Mouse (Mus musculus) kidney, adult 8-10 months (tissue): ENCODE measurements around the gene Zyx.

Experiments used
- DNase-seq, 2 experiments: peaks; one replicate each; pipeline ENCODE4 v3.0.0; 2022

Gene Zyx

GRCm38 (mm10) chr6:42399938-42400337 lies 50.5 kb downstream of the Zyx start, which contains the start of gene Tas2r143:
Gene Tas2r143, plus strand, starts transcription at chr6:42400238.
- no peak for DNase-seq

GRCm38 (mm10) chr6:42405134-42405533 lies 55.7 kb downstream of the Zyx start, which contains the start of gene Tas2r135:
Gene Tas2r135, plus strand, starts transcription at chr6:42405434.
- no peak for DNase-seq
